Mouse (Mus musculus): Measurements from ENCODE around the gene Dgcr2. TPM values are rescaled to one million over a fixed set of nuclear protein-coding genes. Genes with fewer than 3 reads are reported as not detected.
A peak's percentile ranks its signal among the peaks of the same experiment; 100 is the strongest.

Dgcr2 gene
- polyA plus RNA-seq, 1 experiment from 2014 or later: 102 TPM

GRCm38 (mm10) chr16:17806581-17807191 lies 91.7 kb downstream of the Dgcr2 start:
- Histone ChIP-seq H3K4me3 (replicated peaks) (peak overlapping the region; percentile 42), H3K27me3 (peaks cover 54% of the 10 kb centered on the region), H3K36me3 (peaks cover 56% of the 10 kb centered on the region), H3K27ac (peak overlapping the region; percentile 90), H3K4me2 (peak overlapping the region; percentile 80), H3K4me1 (replicated peaks) (peaks cover 97% of the 10 kb centered on the region), H3K9ac (replicated peaks) (peak overlapping the region; percentile 73), H3K9me3 (no peaks in the 10 kb centered on the region)
- 5% methylated on average over 50 of the region's 50 CpGs for WGBS
- no peak for ATAC-seq (ENCODE audit: insufficient number of reproducible peaks, insufficient read depth, low FRiP score, low TSS enrichment, low read depth)

GRCm38 (mm10) chr16:17804982-17805381 lies 93.4 kb downstream of the Dgcr2 start:
- 22% methylated on average over 7 of the region's 7 CpGs for WGBS
- 0 out of 2 replicates have a peak overlapping the region, but pooled peaks have one; percentile 35 for H3K9ac ChIP-seq (replicated peaks)
- H3K4me1 ChIP-seq (replicated peaks): peaks cover 99% of the 10 kb centered on the region
- no peak for ATAC-seq (ENCODE audit: insufficient number of reproducible peaks, insufficient read depth, low FRiP score, low TSS enrichment, low read depth)
- peaks cover 67% of the 10 kb centered on the region for H3K27me3 ChIP-seq
- H3K4me3 ChIP-seq (replicated peaks): peak overlapping the region; percentile 32; the same call in 1 of the 2 replicates
- peak overlapping the region; percentile 60 for H3K4me2 ChIP-seq
- peaks cover 61% of the 10 kb centered on the region for H3K36me3 ChIP-seq
- H3K9me3 ChIP-seq: no peaks in the 10 kb centered on the region
- no peak overlapping the region for H3K27ac ChIP-seq

- Histone ChIP-seq H3K9me3 (no peaks in the 10 kb centered on the region), H3K9ac (replicated peaks) (peak overlapping the region; percentile 35; the same call in 1 of the 2 replicates), H3K27ac (no peak overlapping the region), H3K27me3 (peaks cover 70% of the 10 kb centered on the region), H3K4me1 (replicated peaks) (peaks cover 99% of the 10 kb centered on the region), H3K4me2 (peak overlapping the region; percentile 60), H3K36me3 (peaks cover 61% of the 10 kb centered on the region), H3K4me3 (replicated peaks) (peak overlapping the region; percentile 32)
- ATAC-seq (ENCODE audit: insufficient number of reproducible peaks, insufficient read depth, low FRiP score, low TSS enrichment, low read depth): peak; percentile 26; the same call in 1 of the 2 replicates
- WGBS: 3% methylated on average over 33 of the region's 33 CpGs
These were observed 93.9 kb downstream of the Dgcr2 start for GRCm38 (mm10) chr16:17804449-17804912.

- no peak for ATAC-seq (ENCODE audit: insufficient number of reproducible peaks, insufficient read depth, low FRiP score, low TSS enrichment, low read depth)
- Histone ChIP-seq H3K4me1 (replicated peaks) (peaks cover 99% of the 10 kb centered on the region), H3K9me3 (no peaks in the 10 kb centered on the region), H3K4me3 (replicated peaks) (peak overlapping the region; percentile 32), H3K36me3 (peaks cover 61% of the 10 kb centered on the region), H3K27ac (no peak overlapping the region), H3K4me2 (peak overlapping the region; percentile 60), H3K9ac (replicated peaks) (peak overlapping the region; percentile 52; the same call in 1 of the 2 replicates), H3K27me3 (peaks cover 76% of the 10 kb centered on the region)
- 13% methylated on average over 33 of the region's 33 CpGs for WGBS
These were observed 94.5 kb downstream of the Dgcr2 start for GRCm38 (mm10) chr16:17803675-17804448.

GRCm38 (mm10) chr16:17802839-17803674 lies 95.3 kb downstream of the Dgcr2 start:
- Histone ChIP-seq H3K4me1 (replicated peaks) (peaks cover 97% of the 10 kb centered on the region), H3K9ac (replicated peaks) (peak overlapping the region; percentile 52; the same call in 1 of the 2 replicates), H3K4me2 (peak overlapping the region; percentile 60), H3K27ac (no peak overlapping the region), H3K9me3 (no peaks in the 10 kb centered on the region), H3K36me3 (peaks cover 55% of the 10 kb centered on the region), H3K4me3 (replicated peaks) (peak overlapping the region; percentile 32), H3K27me3 (peaks cover 78% of the 10 kb centered on the region)
- ATAC-seq (ENCODE audit: insufficient number of reproducible peaks, insufficient read depth, low FRiP score, low TSS enrichment, low read depth): no peak
- WGBS: 3% methylated on average over 83 of the region's 83 CpGs

- Histone ChIP-seq H3K9me3 (no peaks in the 10 kb centered on the region), H3K4me1 (replicated peaks) (peaks cover 91% of the 10 kb centered on the region), H3K4me2 (peak overlapping the region; percentile 60), H3K4me3 (replicated peaks) (peak overlapping the region; percentile 32), H3K27me3 (peaks cover 78% of the 10 kb centered on the region), H3K27ac (no peak overlapping the region), H3K9ac (replicated peaks) (peak overlapping the region; percentile 52; the same call in 1 of the 2 replicates), H3K36me3 (peaks cover 49% of the 10 kb centered on the region)
- ATAC-seq (ENCODE audit: insufficient number of reproducible peaks, insufficient read depth, low FRiP score, low TSS enrichment, low read depth): no peak
- WGBS: 7% methylated on average over 18 of the region's 18 CpGs
These were observed 95.9 kb downstream of the Dgcr2 start for GRCm38 (mm10) chr16:17802456-17802838.

GRCm38 (mm10) chr16:17801777-17802455 lies 96.4 kb downstream of the Dgcr2 start:
- 6% methylated on average over 7 of the region's 7 CpGs for WGBS
- peak overlapping the region; percentile 60 for H3K4me2 ChIP-seq
- H3K27me3 ChIP-seq: peaks cover 76% of the 10 kb centered on the region
- peak overlapping the region; percentile 32 for H3K4me3 ChIP-seq (replicated peaks)
- peaks cover 86% of the 10 kb centered on the region for H3K4me1 ChIP-seq (replicated peaks)
- ATAC-seq (ENCODE audit: insufficient number of reproducible peaks, insufficient read depth, low FRiP score, low TSS enrichment, low read depth): no peak
- H3K9ac ChIP-seq (replicated peaks): no peak overlapping the region; the same call in 1 of the 2 replicates
- no peaks in the 10 kb centered on the region for H3K9me3 ChIP-seq
- H3K27ac ChIP-seq: no peak overlapping the region
- peaks cover 44% of the 10 kb centered on the region for H3K36me3 ChIP-seq

- Histone ChIP-seq H3K4me2 (peak overlapping the region; percentile 88), H3K36me3 (peaks cover 21% of the 10 kb centered on the region), H3K27me3 (peaks cover 53% of the 10 kb centered on the region), H3K9ac (replicated peaks) (no peak overlapping the region; the same call in 1 of the 2 replicates), H3K27ac (no peak overlapping the region), H3K9me3 (no peaks in the 10 kb centered on the region), H3K4me1 (replicated peaks) (peaks cover 80% of the 10 kb centered on the region), H3K4me3 (replicated peaks) (peak overlapping the region; percentile 90)
- no peak for ATAC-seq (ENCODE audit: insufficient number of reproducible peaks, insufficient read depth, low FRiP score, low TSS enrichment, low read depth)
These were observed 98.8 kb downstream of the Dgcr2 start for GRCm38 (mm10) chr16:17799584-17799983.

- H3K9me3 ChIP-seq: no peaks in the 10 kb centered on the region
- peaks cover 22% of the 10 kb centered on the region for H3K36me3 ChIP-seq
- 1% methylated on average over 38 of the region's 45 CpGs for WGBS
- H3K4me3 ChIP-seq (replicated peaks): peak overlapping the region; percentile 90
- peaks cover 45% of the 10 kb centered on the region for H3K27me3 ChIP-seq
- H3K9ac ChIP-seq (replicated peaks): peak overlapping the region; percentile 97
- peak; percentile 29; the same call in 1 of the 2 replicates for ATAC-seq (ENCODE audit: insufficient number of reproducible peaks, insufficient read depth, low FRiP score, low TSS enrichment, low read depth)
- peak overlapping the region; percentile 96 for H3K27ac ChIP-seq
- H3K4me1 ChIP-seq (replicated peaks): peaks cover 70% of the 10 kb centered on the region
- H3K4me2 ChIP-seq: peak overlapping the region; percentile 88
These were observed 99.8 kb downstream of the Dgcr2 start for GRCm38 (mm10) chr16:17798321-17799180.

All from limb, embryonic 12.5 days (tissue).